Mouse (Mus musculus) stomach, embryonic 14.5 days (tissue): Measurements from ENCODE around the gene Edem1. TPM values are rescaled to one million over a fixed set of nuclear protein-coding genes. Genes with fewer than 3 reads are reported as not detected.

Experiments
- ATAC-seq: fragments of 200-750 bp; cut with Nextera tagmentation; 2 replicates; pipeline ENCODE4 v1.8.0; 2017; ENCODE audit warnings: low read depth, moderate TSS enrichment; ENCODE audit not compliant: insufficient number of reproducible peaks, insufficient read depth, low FRiP score
- H3K27ac ChIP-seq: fragments of 300-500 bp; sonication (generic); 2 replicates; pipeline ENCODE4 v1.5.1; 2014; ENCODE audit warnings: mild to moderate bottlenecking, low read length, moderate library complexity, mixed read lengths
- H3K27me3 ChIP-seq: fragments of 300-500 bp; sonication (generic); 2 replicates; pipeline ENCODE4 v1.6.1; 2014; ENCODE audit warnings: low read length, control low read depth, mixed read lengths; ENCODE audit not compliant: control insufficient read depth, insufficient read depth
- H3K36me3 ChIP-seq: fragments of 300-500 bp; sonication (generic); 2 replicates; pipeline ENCODE4 v1.6.1; 2014; ENCODE audit warnings: mild to moderate bottlenecking, control low read depth, low read length, moderate library complexity, mixed read lengths; ENCODE audit not compliant: control insufficient read depth, insufficient read depth
- H3K4me1 ChIP-seq: fragments of 300-500 bp; sonication (generic); 2 replicates; pipeline ENCODE4 v1.6.1; 2014; ENCODE audit warnings: low read length, control low read depth, mixed read lengths; ENCODE audit not compliant: control insufficient read depth, insufficient read depth
- H3K4me2 ChIP-seq: fragments of 300-500 bp; sonication (generic); replicated peaks from 2 replicates; pipeline ENCODE4 v1.6.1; 2014; ENCODE audit warnings: low read depth, low read length, control low read depth
- H3K4me3 ChIP-seq: fragments of 300-500 bp; sonication (generic); 2 replicates; pipeline ENCODE4 v1.5.1; 2014; ENCODE audit warnings: low read depth, low read length, control low read depth
- H3K9ac ChIP-seq: fragments of 300-500 bp; sonication (generic); replicated peaks from 2 replicates; pipeline ENCODE4 v1.6.1; 2014; ENCODE audit warnings: low read depth, mild to moderate bottlenecking, control low read depth, low read length, moderate library complexity, mixed read lengths
- H3K9me3 ChIP-seq: fragments of 300-500 bp; sonication (generic); 2 replicates; pipeline ENCODE4 v1.6.1; 2016; ENCODE audit warnings: low read depth, low read length, control low read depth; ENCODE audit not compliant: control insufficient read depth
- WGBS: fragments of 180-500 bp; shearing (Covaris S2); extraction: QIAGEN DNeasy Blood & Tissue Kit; methylation state at CpG from one replicate; pipeline ENCODE4 v1.1.7; 2014; 5-methylcytosine and 5-hydroxymethylcytosine counted together
- polyA plus RNA-seq: library from polyadenylated mRNA; unstranded; fragments of >200 nt; fragmentation: Nextera tagmentation; extraction: Ambion mirVana; gene quantifications from 2 replicates; pipeline ENCODE4 v1.2.1, GENCODE M21; 2014

Edem1 gene
- polyA plus RNA-seq, 1 experiment from 2014 or later: 29.0 TPM

DNA sequence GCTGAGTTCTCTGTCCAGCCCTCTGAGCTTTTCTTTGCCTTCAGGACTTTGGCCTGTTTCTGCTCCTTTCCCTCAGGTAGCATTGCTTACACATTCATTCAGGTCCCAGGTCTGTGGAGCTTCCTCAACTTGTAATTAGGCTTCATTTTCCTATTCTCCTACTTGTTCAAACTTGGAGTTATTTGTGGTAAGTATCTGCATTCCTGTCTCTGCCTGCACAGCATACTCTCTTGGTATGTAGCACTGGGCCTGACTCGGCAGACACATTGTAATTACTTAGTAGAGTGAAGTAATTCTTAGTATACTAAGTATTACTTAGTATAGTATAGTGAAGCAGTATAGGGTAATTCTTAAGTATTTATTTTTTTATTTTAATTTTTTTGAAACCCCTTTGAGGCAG is 32.5 kb upstream of the Edem1 start:
- WGBS: 69% methylated on average over 1 of the region's 1 CpGs
- no peak overlapping the region for H3K4me2 ChIP-seq
- no peaks in the 10 kb centered on the region for H3K9me3 ChIP-seq
- 0 out of 2 replicates have a peak, but pooled peaks cover 6% of the 10 kb centered on the region for H3K4me1 ChIP-seq
- no peaks in the 10 kb centered on the region for H3K36me3 ChIP-seq
- no peaks in the 10 kb centered on the region for H3K27me3 ChIP-seq
- ATAC-seq: no peak
- H3K4me3 ChIP-seq: no peak overlapping the region
- no peak overlapping the region for H3K27ac ChIP-seq
- no peak overlapping the region for H3K9ac ChIP-seq

DNA sequence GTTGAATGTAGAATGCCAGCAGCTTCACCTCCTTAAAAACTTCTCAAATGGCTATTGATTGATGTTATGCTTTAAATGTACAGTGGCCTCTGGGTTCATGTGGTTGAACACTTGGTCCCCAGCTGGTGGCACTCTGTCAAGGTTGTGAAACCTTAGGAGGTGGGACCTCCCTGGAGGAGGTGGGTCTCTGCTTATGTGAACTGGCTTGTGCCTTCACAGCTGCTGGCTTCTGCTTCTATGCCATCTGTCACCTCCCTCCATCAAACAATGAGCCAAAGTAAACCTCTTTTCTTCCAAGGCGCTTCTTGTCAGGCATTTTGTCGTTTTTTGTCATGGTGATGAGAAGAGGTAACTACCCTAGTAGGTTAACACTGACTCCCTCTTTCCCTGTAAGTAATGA is 31.7 kb upstream of the Edem1 start:
- Histone ChIP-seq H3K27ac (no peak overlapping the region), H3K27me3 (no peaks in the 10 kb centered on the region), H3K4me2 (no peak overlapping the region), H3K4me3 (no peak overlapping the region), H3K36me3 (no peaks in the 10 kb centered on the region), H3K4me1 (0 out of 2 replicates have a peak, but pooled peaks cover 6% of the 10 kb centered on the region), H3K9me3 (no peaks in the 10 kb centered on the region), H3K9ac (no peak overlapping the region)
- no peak for ATAC-seq
- WGBS: 37% methylated on average over 2 of the region's 2 CpGs

DNA sequence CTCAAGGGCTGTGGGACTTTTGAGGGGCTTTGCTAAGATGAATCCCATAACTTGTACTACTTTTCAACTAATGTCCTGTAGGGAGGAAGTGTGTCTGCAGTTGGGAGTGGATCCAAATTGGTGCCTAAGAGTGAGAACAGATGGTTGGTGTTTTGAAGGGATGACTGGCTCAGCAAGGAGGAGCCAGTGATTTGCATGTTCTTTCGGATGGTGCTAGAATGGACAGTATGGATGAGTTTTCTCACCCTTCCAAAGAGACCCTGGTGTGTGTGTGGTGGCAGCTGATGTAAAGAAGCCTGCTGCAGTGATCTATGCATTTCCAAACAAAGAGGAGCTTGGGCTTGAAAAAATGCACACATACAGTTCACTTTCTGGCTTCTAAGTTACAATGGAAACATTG is 23.2 kb upstream of the Edem1 start:
- Histone ChIP-seq H3K9me3 (no peaks in the 10 kb centered on the region), H3K4me2 (no peak overlapping the region), H3K9ac (no peak overlapping the region), H3K27ac (no peak overlapping the region; the same call in 1 of the 2 replicates), H3K27me3 (no peaks in the 10 kb centered on the region), H3K4me1 (no peaks in the 10 kb centered on the region), H3K4me3 (no peak overlapping the region), H3K36me3 (no peaks in the 10 kb centered on the region)
- ATAC-seq: no peak; the same call in 1 of the 2 replicates
- whole genome bisulfite sequencing: 28% methylated on average over 1 of the region's 1 CpGs

GRCm38 (mm10) chr6:108805871-108806270 is 22.6 kb upstream of the Edem1 start:
- H3K4me3 ChIP-seq: no peak overlapping the region
- no peaks in the 10 kb centered on the region for H3K27me3 ChIP-seq
- 71% methylated on average over 7 of the region's 7 CpGs for WGBS
- no peaks in the 10 kb centered on the region for H3K9me3 ChIP-seq
- ATAC-seq: no peak
- H3K36me3 ChIP-seq: no peaks in the 10 kb centered on the region
- H3K4me2 ChIP-seq: no peak overlapping the region
- no peak overlapping the region for H3K27ac ChIP-seq
- H3K9ac ChIP-seq: no peak overlapping the region
- no peaks in the 10 kb centered on the region for H3K4me1 ChIP-seq

DNA sequence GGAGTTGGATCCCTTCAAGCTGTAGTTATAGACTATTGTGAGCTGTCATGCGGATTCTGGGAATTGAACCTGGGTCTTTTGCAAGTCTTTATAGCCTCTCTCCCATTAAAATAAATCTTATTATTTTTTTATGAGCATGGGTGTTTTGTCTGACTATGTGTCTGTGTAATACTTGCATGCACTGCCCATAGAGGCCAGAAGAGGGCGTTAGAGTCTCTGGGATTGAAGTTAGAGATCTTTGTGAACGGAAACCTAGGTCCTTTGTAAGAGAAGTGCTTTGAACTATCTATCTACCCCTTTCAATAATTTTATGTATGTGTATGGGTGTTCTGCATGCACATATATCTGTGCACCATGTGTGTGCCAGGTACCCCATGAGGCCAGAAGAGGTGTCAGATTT is 21.0 kb upstream of the Edem1 start:
- Histone ChIP-seq H3K4me2 (no peak overlapping the region), H3K27me3 (no peaks in the 10 kb centered on the region), H3K9ac (no peak overlapping the region), H3K4me3 (no peak overlapping the region), H3K9me3 (no peaks in the 10 kb centered on the region), H3K27ac (no peak overlapping the region), H3K4me1 (no peaks in the 10 kb centered on the region), H3K36me3 (no peaks in the 10 kb centered on the region)
- no peak for ATAC-seq
- WGBS: 71% methylated on average over 3 of the region's 3 CpGs

GRCm38 (mm10) chr6:108808786-108809185 is 19.7 kb upstream of the Edem1 start:
- no peaks in the 10 kb centered on the region for H3K4me1 ChIP-seq
- H3K4me3 ChIP-seq: no peak overlapping the region
- 88% methylated on average over 1 of the region's 1 CpGs for WGBS
- H3K9me3 ChIP-seq: no peaks in the 10 kb centered on the region
- no peak overlapping the region for H3K4me2 ChIP-seq
- no peak overlapping the region for H3K9ac ChIP-seq
- H3K27ac ChIP-seq: no peak overlapping the region
- no peaks in the 10 kb centered on the region for H3K36me3 ChIP-seq
- ATAC-seq: no peak
- no peaks in the 10 kb centered on the region for H3K27me3 ChIP-seq

- H3K4me2 ChIP-seq: no peak overlapping the region
- no peaks in the 10 kb centered on the region for H3K27me3 ChIP-seq
- H3K36me3 ChIP-seq: no peaks in the 10 kb centered on the region
- H3K27ac ChIP-seq: no peak overlapping the region
- H3K4me1 ChIP-seq: no peaks in the 10 kb centered on the region
- no peak for ATAC-seq
- H3K9ac ChIP-seq: no peak overlapping the region
- WGBS: 74% methylated on average over 10 of the region's 10 CpGs
- no peaks in the 10 kb centered on the region for H3K9me3 ChIP-seq
- no peak overlapping the region for H3K4me3 ChIP-seq
Observed at GRCm38 (mm10) chr6:108810237-108810636, 18.2 kb upstream of the Edem1 start.

GRCm38 (mm10) chr6:108812134-108812533 is 16.3 kb upstream of the Edem1 start:
- WGBS: 91% methylated on average over 2 of the region's 2 CpGs
- ATAC-seq: no peak
- Histone ChIP-seq H3K4me3 (no peak overlapping the region), H3K4me2 (no peak overlapping the region), H3K4me1 (no peaks in the 10 kb centered on the region), H3K27ac (no peak overlapping the region), H3K36me3 (no peaks in the 10 kb centered on the region), H3K9me3 (no peaks in the 10 kb centered on the region), H3K9ac (no peak overlapping the region), H3K27me3 (no peaks in the 10 kb centered on the region)

DNA sequence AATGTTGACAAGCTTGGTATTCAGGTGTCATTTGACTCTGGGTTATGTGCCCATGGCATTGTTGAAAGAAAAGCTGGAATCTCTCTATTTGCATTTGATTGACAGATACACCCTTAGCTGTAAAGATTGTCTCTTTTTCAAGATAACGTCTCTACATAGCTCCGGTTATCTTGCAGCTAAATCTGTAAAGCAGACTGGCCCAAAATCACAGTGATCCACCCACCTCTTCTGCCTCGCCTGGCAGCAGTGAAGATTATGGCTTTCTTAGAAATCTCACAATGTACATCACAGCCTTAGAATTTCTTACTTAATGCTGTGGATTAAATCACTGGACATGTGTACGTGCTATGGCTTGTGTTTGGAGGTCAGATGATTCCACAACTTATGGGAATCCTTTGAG is 10.9 kb upstream of the Edem1 start:
- no peak overlapping the region for H3K4me2 ChIP-seq
- no peaks in the 10 kb centered on the region for H3K27me3 ChIP-seq
- ATAC-seq: no peak
- WGBS: 73% methylated on average over 4 of the region's 4 CpGs
- H3K36me3 ChIP-seq: peaks cover 22% of the 10 kb centered on the region
- no peak overlapping the region for H3K9ac ChIP-seq
- H3K27ac ChIP-seq: no peak overlapping the region
- H3K4me3 ChIP-seq: no peak overlapping the region
- H3K9me3 ChIP-seq: no peaks in the 10 kb centered on the region
- no peaks in the 10 kb centered on the region for H3K4me1 ChIP-seq
